Mouse (Mus musculus): ENCODE measurements at regions not wholly inside any gene's neighbourhood (a gene's known extent, or its start where the extent isn't known, plus 50 kb on each side); places are given as distances from the start of the nearest gene placed in this dataset.
"Not testable (repeated sequence)": the region's sequence is repeated elsewhere in the genome, so short reads cannot be mapped to it uniquely, and the experiment has no call there.

- WGBS = 14% methylated on average over 5 of the region's 5 CpGs
- Histone ChIP-seq H3K9me3 (no peaks in the 10 kb centered on the region), H3K4me3 (no peak overlapping the region), H3K27ac (no peak overlapping the region), H3K4me1 (replicated peaks) (0 out of 2 replicates have a peak, but pooled peaks cover 5% of the 10 kb centered on the region), H3K4me2 (no peak overlapping the region), H3K9ac (no peak overlapping the region), H3K36me3 (no peaks in the 10 kb centered on the region), H3K27me3 (no peaks in the 10 kb centered on the region)
- ATAC-seq (ENCODE audit: low FRiP score) = no peak
These were observed 102.6 kb upstream of the Thpo start for GRCm38 (mm10) chr16:20836866-20837265.

GRCm38 (mm10) chr16:20833838-20834237 is 99.5 kb upstream of the Thpo start:
- not testable (repeated sequence) for H3K9me3 ChIP-seq; H3K4me1 ChIP-seq (replicated peaks); H3K4me3 ChIP-seq; H3K4me2 ChIP-seq; H3K27me3 ChIP-seq; ATAC-seq (ENCODE audit: low FRiP score); H3K36me3 ChIP-seq; H3K27ac ChIP-seq; H3K9ac ChIP-seq
- 82% methylated on average over 10 of the region's 10 CpGs for WGBS

- ATAC-seq (ENCODE audit: low FRiP score) = no peak
- Histone ChIP-seq H3K27me3 (no peaks in the 10 kb centered on the region), H3K4me1 (replicated peaks) (0 out of 2 replicates have a peak, but pooled peaks cover 5% of the 10 kb centered on the region), H3K4me2 (no peak overlapping the region), H3K4me3 (no peak overlapping the region), H3K9ac (no peak overlapping the region), H3K9me3 (no peaks in the 10 kb centered on the region), H3K36me3 (no peaks in the 10 kb centered on the region), H3K27ac (no peak overlapping the region)
- WGBS = 80% methylated on average over 8 of the region's 8 CpGs
These were observed 99.0 kb upstream of the Thpo start for GRCm38 (mm10) chr16:20833301-20833700.

GRCm38 (mm10) chr16:20829732-20830435 is 95.6 kb upstream of the Thpo start:
- ATAC-seq (ENCODE audit: low FRiP score) = no peak
- H3K27ac ChIP-seq = no peak overlapping the region
- no peaks in the 10 kb centered on the region for H3K27me3 ChIP-seq
- no peaks in the 10 kb centered on the region for H3K9me3 ChIP-seq
- no peaks in the 10 kb centered on the region for H3K36me3 ChIP-seq
- H3K4me2 ChIP-seq = no peak overlapping the region
- no peak overlapping the region for H3K4me3 ChIP-seq
- no peaks in the 10 kb centered on the region for H3K4me1 ChIP-seq (replicated peaks)
- WGBS = 65% methylated on average over 6 of the region's 6 CpGs
- no peak overlapping the region for H3K9ac ChIP-seq

GRCm38 (mm10) chr16:20828996-20829731 is 94.9 kb upstream of the Thpo start:
- WGBS = 82% methylated on average over 5 of the region's 5 CpGs
- ATAC-seq (ENCODE audit: low FRiP score) = no peak
- H3K4me1 ChIP-seq (replicated peaks) = no peaks in the 10 kb centered on the region
- no peaks in the 10 kb centered on the region for H3K36me3 ChIP-seq
- no peak overlapping the region for H3K4me2 ChIP-seq
- H3K9me3 ChIP-seq = no peaks in the 10 kb centered on the region
- no peak overlapping the region for H3K9ac ChIP-seq
- H3K4me3 ChIP-seq = no peak overlapping the region
- no peaks in the 10 kb centered on the region for H3K27me3 ChIP-seq
- H3K27ac ChIP-seq = no peak overlapping the region

GRCm38 (mm10) chr16:20824226-20824625 is 89.9 kb upstream of the Thpo start:
- Histone ChIP-seq H3K27me3 (no peaks in the 10 kb centered on the region), H3K27ac (no peak overlapping the region), H3K9me3 (no peaks in the 10 kb centered on the region), H3K4me1 (replicated peaks) (no peaks in the 10 kb centered on the region), H3K9ac (no peak overlapping the region), H3K36me3 (no peaks in the 10 kb centered on the region), H3K4me3 (no peak overlapping the region), H3K4me2 (no peak overlapping the region)
- 79% methylated on average over 7 of the region's 7 CpGs for WGBS
- no peak for ATAC-seq (ENCODE audit: low FRiP score)

- no peak for ATAC-seq (ENCODE audit: low FRiP score)
- Histone ChIP-seq H3K9ac (no peak overlapping the region), H3K4me1 (replicated peaks) (peaks cover 10% of the 10 kb centered on the region; the same call in 1 of the 2 replicates), H3K4me2 (no peak overlapping the region), H3K27ac (no peak overlapping the region), H3K36me3 (no peaks in the 10 kb centered on the region), H3K4me3 (no peak overlapping the region), H3K27me3 (no peaks in the 10 kb centered on the region), H3K9me3 (no peaks in the 10 kb centered on the region)
These were observed 86.6 kb upstream of the Thpo start for GRCm38 (mm10) chr16:20820939-20821338.

GRCm38 (mm10) chr16:20819568-20819967 is 85.3 kb upstream of the Thpo start:
- Histone ChIP-seq H3K36me3 (no peaks in the 10 kb centered on the region), H3K9ac (no peak overlapping the region), H3K27me3 (no peaks in the 10 kb centered on the region), H3K4me2 (no peak overlapping the region), H3K27ac (no peak overlapping the region), H3K4me3 (no peak overlapping the region), H3K9me3 (no peaks in the 10 kb centered on the region), H3K4me1 (replicated peaks) (peaks cover 14% of the 10 kb centered on the region)
- WGBS = 82% methylated on average over 3 of the region's 3 CpGs
- no peak for ATAC-seq (ENCODE audit: low FRiP score)

- H3K36me3 ChIP-seq = no peaks in the 10 kb centered on the region
- H3K4me3 ChIP-seq = no peak overlapping the region
- H3K27ac ChIP-seq = peak overlapping the region; percentile 55; the same call in 1 of the 2 replicates
- no peaks in the 10 kb centered on the region for H3K27me3 ChIP-seq
- H3K4me2 ChIP-seq = 0 out of 2 replicates have a peak overlapping the region, but pooled peaks have one; percentile 16
- peak; percentile 76 for ATAC-seq (ENCODE audit: low FRiP score)
- H3K9me3 ChIP-seq = no peaks in the 10 kb centered on the region
- 56% methylated on average over 5 of the region's 5 CpGs for WGBS
- peaks cover 14% of the 10 kb centered on the region for H3K4me1 ChIP-seq (replicated peaks)
- H3K9ac ChIP-seq = no peak overlapping the region
These were observed 84.4 kb upstream of the Thpo start for GRCm38 (mm10) chr16:20818711-20819189.

GRCm38 (mm10) chr16:20814976-20815375 is 80.7 kb upstream of the Thpo start:
- H3K4me2 ChIP-seq = no peak overlapping the region
- H3K27me3 ChIP-seq = no peaks in the 10 kb centered on the region
- H3K4me3 ChIP-seq = no peak overlapping the region
- H3K9me3 ChIP-seq = no peaks in the 10 kb centered on the region
- H3K27ac ChIP-seq = no peak overlapping the region
- no peak overlapping the region for H3K9ac ChIP-seq
- WGBS = 54% methylated on average over 2 of the region's 2 CpGs
- H3K36me3 ChIP-seq = no peaks in the 10 kb centered on the region
- no peak for ATAC-seq (ENCODE audit: low FRiP score)
- H3K4me1 ChIP-seq (replicated peaks) = peaks cover 14% of the 10 kb centered on the region

GRCm38 (mm10) chr16:20814240-20814639 is 79.9 kb upstream of the Thpo start:
- Histone ChIP-seq H3K4me2 (no peak overlapping the region), H3K36me3 (no peaks in the 10 kb centered on the region), H3K4me1 (replicated peaks) (peaks cover 14% of the 10 kb centered on the region), H3K9me3 (no peaks in the 10 kb centered on the region), H3K4me3 (no peak overlapping the region), H3K9ac (no peak overlapping the region), H3K27me3 (no peaks in the 10 kb centered on the region), H3K27ac (no peak overlapping the region)
- no peak for ATAC-seq (ENCODE audit: low FRiP score)

- H3K27me3 ChIP-seq; H3K36me3 ChIP-seq; H3K9me3 ChIP-seq; H3K4me3 ChIP-seq; H3K4me1 ChIP-seq (replicated peaks); H3K9ac ChIP-seq; ATAC-seq (ENCODE audit: low FRiP score); H3K27ac ChIP-seq; H3K4me2 ChIP-seq: not testable (repeated sequence)
- WGBS = 77% methylated on average over 5 of the region's 5 CpGs
These were observed 77.7 kb upstream of the Thpo start for GRCm38 (mm10) chr16:20812025-20812424.

GRCm38 (mm10) chr16:20810322-20810721 is 76.0 kb upstream of the Thpo start:
- peaks cover 5% of the 10 kb centered on the region for H3K4me1 ChIP-seq (replicated peaks)
- no peak overlapping the region for H3K4me2 ChIP-seq
- H3K36me3 ChIP-seq = no peaks in the 10 kb centered on the region
- H3K9ac ChIP-seq = no peak overlapping the region
- H3K27me3 ChIP-seq = no peaks in the 10 kb centered on the region
- no peak overlapping the region for H3K27ac ChIP-seq
- whole genome bisulfite sequencing = 95% methylated on average over 3 of the region's 3 CpGs
- ATAC-seq (ENCODE audit: low FRiP score) = no peak
- no peak overlapping the region for H3K4me3 ChIP-seq
- H3K9me3 ChIP-seq = no peaks in the 10 kb centered on the region

Measured in hindbrain, embryonic 13.5 days (tissue).